Mouse (Mus musculus) heart, embryonic 10.5 days (tissue): ENCODE data around the gene Mecom. TPM values are rescaled to one million over a fixed set of nuclear protein-coding genes. Genes with fewer than 3 reads are reported as not detected.

Experiments used
- DNase-seq: peaks from one replicate; pipeline ENCODE4 v3.0.0-alpha.2; 2017; ENCODE audit warnings: low spot score
- H3K27ac ChIP-seq: fragments of 300-500 bp; sonication (generic); 2 replicates; pipeline ENCODE4 v1.5.1; 2016; ENCODE audit warnings: mild to moderate bottlenecking
- H3K27me3 ChIP-seq: fragments of 300-500 bp; sonication (generic); 2 replicates; pipeline ENCODE4 v1.6.1; 2016; ENCODE audit warnings: mild to moderate bottlenecking; ENCODE audit not compliant: poor library complexity, insufficient read depth, severe bottlenecking
- H3K36me3 ChIP-seq: fragments of 300-500 bp; sonication (generic); 2 replicates; pipeline ENCODE4 v1.6.1; 2016; ENCODE audit warnings: mild to moderate bottlenecking, moderate library complexity
- H3K4me1 ChIP-seq: fragments of 300-500 bp; sonication (generic); 2 replicates; pipeline ENCODE4 v1.6.1; 2016; ENCODE audit warnings: mild to moderate bottlenecking
- H3K4me3 ChIP-seq: fragments of 300-500 bp; sonication (generic); 2 replicates; pipeline ENCODE4 v1.5.1; 2016; ENCODE audit warnings: mild to moderate bottlenecking, moderate library complexity
- H3K9me3 ChIP-seq: fragments of 300-500 bp; sonication (generic); 2 replicates; pipeline ENCODE4 v1.6.1; 2016; ENCODE audit warnings: mild to moderate bottlenecking, moderate library complexity
- WGBS: fragments of 180-500 bp; shearing (Covaris S2); methylation state at CpG from one replicate; pipeline ENCODE4 v1.1.7; 2016; 5-methylcytosine and 5-hydroxymethylcytosine counted together
- polyA plus RNA-seq: library from polyadenylated mRNA; unstranded; fragments of >200 nt; fragmentation: Nextera tagmentation; extraction: Ambion mirVana; gene quantifications from 2 replicates; pipeline ENCODE4 v1.2.1, GENCODE M21; 2016

Gene Mecom
- polyA plus RNA-seq, 1 experiment from 2014 or later: 40.3 TPM

DNA sequence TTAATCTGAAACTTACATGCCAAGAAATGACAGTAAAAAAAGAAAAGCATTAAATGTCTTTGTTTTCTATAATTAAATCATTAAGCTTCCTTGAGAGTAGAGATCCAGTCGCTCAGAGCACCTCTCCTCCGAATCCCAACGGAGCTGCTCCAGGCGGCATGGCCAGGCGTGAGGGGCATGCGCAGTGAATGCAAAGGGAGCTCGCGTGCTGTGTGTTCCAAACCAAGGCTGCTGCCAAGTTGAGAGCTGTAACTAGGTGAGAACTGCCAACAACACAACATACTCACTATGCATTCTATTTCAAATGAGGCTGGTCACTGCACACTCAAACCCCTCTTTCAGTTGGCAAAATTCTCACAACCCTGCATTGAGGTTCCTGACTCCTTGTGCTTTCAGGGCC lies 271.7 kb downstream of the Mecom start:
- Histone ChIP-seq H3K27ac (no peak overlapping the region), H3K27me3 (no peaks in the 10 kb centered on the region), H3K9me3 (no peaks in the 10 kb centered on the region), H3K4me1 (no peaks in the 10 kb centered on the region), H3K36me3 (no peaks in the 10 kb centered on the region), H3K4me3 (no peak overlapping the region)
- DNase-seq: no peak
- WGBS: 93% methylated on average over 8 of the region's 8 CpGs

DNA sequence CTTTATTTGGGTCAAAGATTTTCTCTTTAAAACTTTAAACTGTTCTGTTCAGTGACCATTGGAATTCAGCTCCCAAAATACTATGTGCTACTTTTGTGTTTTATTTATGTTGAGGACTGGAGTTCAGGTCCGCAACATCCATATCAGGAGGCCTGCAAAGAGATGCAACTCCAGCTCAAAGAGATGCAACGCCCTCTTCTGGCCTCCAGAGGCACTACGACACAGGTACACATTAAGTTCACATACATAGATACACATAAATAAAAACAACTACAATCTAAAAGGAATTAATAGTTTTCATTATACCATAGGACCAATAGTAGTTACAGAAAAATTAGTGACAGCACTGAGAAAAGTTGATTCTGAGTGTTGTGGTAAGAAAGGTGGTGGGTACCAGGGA lies 278.6 kb downstream of the Mecom start:
- Histone ChIP-seq H3K27me3 (no peaks in the 10 kb centered on the region), H3K36me3 (no peaks in the 10 kb centered on the region), H3K4me3 (no peak overlapping the region), H3K9me3 (no peaks in the 10 kb centered on the region), H3K27ac (no peak overlapping the region), H3K4me1 (no peaks in the 10 kb centered on the region)
- 71% methylated on average over 3 of the region's 3 CpGs for WGBS
- DNase-seq: no peak

DNA sequence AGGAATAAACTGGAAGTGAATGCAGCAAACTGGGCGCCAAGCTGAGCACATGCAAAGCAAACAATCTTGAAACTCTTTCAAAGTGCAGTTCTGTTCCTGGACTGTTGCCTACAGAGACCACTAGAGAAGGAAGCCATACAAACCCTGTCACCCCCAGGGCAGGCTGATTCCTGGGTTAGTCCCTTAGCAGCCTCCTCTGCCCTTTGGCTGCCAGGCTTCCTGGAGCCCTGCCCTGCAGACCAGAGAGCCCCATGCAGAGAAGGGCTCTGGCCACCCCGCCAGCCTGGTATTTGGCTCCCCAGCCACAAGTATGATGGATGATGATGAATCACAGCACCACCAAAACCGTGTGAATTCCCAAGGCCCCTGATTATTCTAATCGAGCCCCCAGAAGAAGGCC lies 286.9 kb downstream of the Mecom start:
- 0 out of 2 replicates have a peak, but pooled peaks cover 2% of the 10 kb centered on the region for H3K27me3 ChIP-seq
- H3K36me3 ChIP-seq: no peaks in the 10 kb centered on the region
- WGBS: 49% methylated on average over 4 of the region's 4 CpGs
- DNase-seq: no peak
- H3K4me1 ChIP-seq: peaks cover 15% of the 10 kb centered on the region
- H3K4me3 ChIP-seq: no peak overlapping the region
- H3K9me3 ChIP-seq: no peaks in the 10 kb centered on the region
- peak overlapping the region; percentile 59; the same call in 1 of the 2 replicates for H3K27ac ChIP-seq

DNA sequence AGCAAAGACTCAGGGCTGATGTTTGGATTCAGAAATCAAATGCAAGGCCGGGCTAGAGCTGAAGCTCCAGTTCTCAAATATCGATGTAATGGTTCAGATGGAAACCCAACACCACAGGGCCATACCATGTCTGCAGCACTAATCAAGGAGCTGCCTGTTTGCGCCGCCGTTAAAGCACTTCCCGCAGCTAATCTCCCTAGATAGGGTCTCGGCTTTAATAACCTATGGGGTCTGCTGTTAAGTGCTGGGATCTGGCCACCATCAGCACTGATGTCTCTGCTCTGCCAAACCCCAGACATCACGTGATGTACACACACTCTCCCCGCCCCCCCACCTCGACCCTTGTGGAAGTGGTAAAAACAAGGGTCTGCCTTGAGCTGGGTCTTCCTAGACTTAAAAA lies 289.4 kb downstream of the Mecom start:
- H3K9me3 ChIP-seq: no peaks in the 10 kb centered on the region
- H3K27me3 ChIP-seq: 0 out of 2 replicates have a peak, but pooled peaks cover 2% of the 10 kb centered on the region
- H3K27ac ChIP-seq: no peak overlapping the region
- WGBS: 14% methylated on average over 10 of the region's 10 CpGs
- H3K36me3 ChIP-seq: no peaks in the 10 kb centered on the region
- H3K4me3 ChIP-seq: peak overlapping the region; percentile 15; the same call in 1 of the 2 replicates
- peaks cover 26% of the 10 kb centered on the region for H3K4me1 ChIP-seq
- peak; percentile 77 for DNase-seq

DNA sequence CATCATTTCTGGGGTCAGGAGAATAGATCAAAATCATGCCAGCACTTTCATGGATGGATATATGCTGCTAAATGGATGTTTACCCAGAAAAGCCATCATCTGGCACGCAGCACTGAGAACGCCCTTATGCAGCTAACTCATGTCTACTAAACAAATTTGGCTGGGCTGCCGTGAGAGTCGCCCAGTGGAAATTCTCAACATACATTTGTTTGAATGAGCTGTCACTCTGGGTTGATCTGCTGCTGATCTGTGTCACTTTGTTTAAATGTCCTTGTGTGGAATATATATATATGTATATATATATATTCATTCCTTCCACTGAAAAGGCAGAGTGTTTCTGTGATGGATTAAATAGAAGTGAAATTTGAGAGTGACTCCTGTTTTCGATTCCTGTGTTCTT lies 290.0 kb downstream of the Mecom start:
- Histone ChIP-seq H3K4me3 (no peak overlapping the region), H3K4me1 (peaks cover 26% of the 10 kb centered on the region), H3K9me3 (no peaks in the 10 kb centered on the region), H3K27me3 (0 out of 2 replicates have a peak, but pooled peaks cover 2% of the 10 kb centered on the region), H3K36me3 (no peaks in the 10 kb centered on the region), H3K27ac (no peak overlapping the region)
- DNase-seq: no peak
- WGBS: 67% methylated on average over 5 of the region's 5 CpGs

DNA sequence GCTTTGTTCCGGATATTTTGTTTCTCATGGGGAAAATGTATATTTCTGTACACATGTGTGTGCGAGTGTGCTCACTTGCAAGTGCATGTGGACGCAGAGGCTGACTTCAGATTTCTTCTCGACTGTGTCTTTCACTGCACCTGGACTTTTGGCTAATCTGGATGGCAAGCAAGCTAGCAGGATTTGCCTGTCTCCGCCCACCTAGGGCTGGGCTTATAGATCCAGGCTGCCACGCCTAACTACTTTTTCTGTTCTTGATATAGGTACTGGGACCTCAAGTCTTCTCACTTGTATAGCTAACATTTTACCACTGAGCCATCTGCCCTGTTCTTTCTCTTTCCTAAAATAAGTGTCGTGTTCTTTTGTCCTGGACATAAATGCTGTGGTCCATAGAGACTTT lies 290.9 kb downstream of the Mecom start:
- peaks cover 26% of the 10 kb centered on the region for H3K4me1 ChIP-seq
- H3K9me3 ChIP-seq: no peaks in the 10 kb centered on the region
- H3K4me3 ChIP-seq: no peak overlapping the region
- 0 out of 2 replicates have a peak, but pooled peaks cover 2% of the 10 kb centered on the region for H3K27me3 ChIP-seq
- H3K36me3 ChIP-seq: no peaks in the 10 kb centered on the region
- H3K27ac ChIP-seq: no peak overlapping the region
- DNase-seq: no peak
- 90% methylated on average over 7 of the region's 7 CpGs for WGBS

DNA sequence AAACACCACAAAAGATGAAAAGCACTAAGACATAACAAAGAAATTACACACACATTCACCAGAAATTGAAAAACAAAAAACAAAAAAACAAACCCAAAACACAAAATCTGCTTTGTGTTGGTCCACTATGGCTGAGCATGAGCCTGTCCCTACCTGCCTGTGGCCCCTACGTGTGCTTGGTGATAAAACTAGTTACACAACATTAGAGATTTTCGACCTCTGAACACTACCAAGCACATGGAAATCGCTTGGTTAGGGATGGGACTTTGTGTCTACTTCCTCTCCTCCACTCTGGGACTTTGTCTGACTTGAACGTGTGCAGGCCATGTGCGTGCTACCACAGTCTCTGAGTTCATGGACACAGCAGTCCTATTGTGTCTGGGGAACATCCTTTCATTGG lies 292.0 kb downstream of the Mecom start:
- Histone ChIP-seq H3K36me3 (no peaks in the 10 kb centered on the region), H3K4me3 (no peak overlapping the region), H3K4me1 (peaks cover 20% of the 10 kb centered on the region), H3K9me3 (no peaks in the 10 kb centered on the region), H3K27me3 (0 out of 2 replicates have a peak, but pooled peaks cover 2% of the 10 kb centered on the region), H3K27ac (no peak overlapping the region)
- no peak for DNase-seq
- 80% methylated on average over 5 of the region's 5 CpGs for WGBS

DNA sequence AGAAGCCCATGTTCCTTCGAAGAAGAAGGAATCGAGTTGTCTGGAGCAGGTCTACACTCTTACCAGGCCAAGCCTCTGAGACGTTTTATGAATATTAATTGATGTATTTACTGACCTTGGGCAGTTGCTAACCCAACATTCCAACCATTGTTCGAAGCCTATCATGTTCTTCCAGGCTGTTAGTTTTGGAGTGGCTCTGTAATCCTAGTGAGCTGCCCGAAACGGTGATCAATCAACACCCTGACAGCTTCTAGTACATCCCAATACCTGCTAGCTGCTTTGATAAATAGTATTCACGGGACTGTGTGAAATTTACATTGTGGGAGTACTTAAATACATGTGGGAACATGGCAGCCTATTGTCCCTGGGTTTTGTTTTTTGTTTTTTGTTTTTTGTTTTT lies 293.4 kb downstream of the Mecom start:
- no peak overlapping the region for H3K4me3 ChIP-seq
- peaks cover 19% of the 10 kb centered on the region for H3K4me1 ChIP-seq
- 28% methylated on average over 7 of the region's 7 CpGs for WGBS
- no peaks in the 10 kb centered on the region for H3K9me3 ChIP-seq
- no peaks in the 10 kb centered on the region for H3K36me3 ChIP-seq
- DNase-seq: no peak
- 0 out of 2 replicates have a peak, but pooled peaks cover 2% of the 10 kb centered on the region for H3K27me3 ChIP-seq
- no peak overlapping the region for H3K27ac ChIP-seq

DNA sequence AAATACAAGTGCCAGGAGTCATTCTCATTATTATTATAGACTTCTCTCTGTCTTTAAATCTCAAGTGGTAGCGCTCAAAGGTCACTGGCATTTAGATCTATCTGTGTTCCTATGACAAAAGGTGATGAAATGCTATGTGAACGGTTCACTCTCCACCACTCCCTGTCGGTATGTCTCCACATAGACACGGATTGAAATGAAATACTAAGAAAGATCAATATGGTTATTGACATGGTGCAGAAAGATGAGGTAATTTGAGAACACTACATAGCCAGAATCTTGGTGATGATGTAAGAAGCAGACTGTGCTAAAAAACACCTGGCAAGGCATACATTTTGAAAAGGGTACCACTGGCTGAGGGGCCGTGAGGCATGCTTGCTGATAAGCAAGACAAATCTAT lies 294.1 kb downstream of the Mecom start:
- peaks cover 17% of the 10 kb centered on the region for H3K4me1 ChIP-seq
- no peak overlapping the region for H3K4me3 ChIP-seq
- 0 out of 2 replicates have a peak, but pooled peaks cover 2% of the 10 kb centered on the region for H3K27me3 ChIP-seq
- no peak for DNase-seq
- no peaks in the 10 kb centered on the region for H3K36me3 ChIP-seq
- H3K27ac ChIP-seq: no peak overlapping the region
- 49% methylated on average over 5 of the region's 5 CpGs for WGBS
- H3K9me3 ChIP-seq: no peaks in the 10 kb centered on the region

DNA sequence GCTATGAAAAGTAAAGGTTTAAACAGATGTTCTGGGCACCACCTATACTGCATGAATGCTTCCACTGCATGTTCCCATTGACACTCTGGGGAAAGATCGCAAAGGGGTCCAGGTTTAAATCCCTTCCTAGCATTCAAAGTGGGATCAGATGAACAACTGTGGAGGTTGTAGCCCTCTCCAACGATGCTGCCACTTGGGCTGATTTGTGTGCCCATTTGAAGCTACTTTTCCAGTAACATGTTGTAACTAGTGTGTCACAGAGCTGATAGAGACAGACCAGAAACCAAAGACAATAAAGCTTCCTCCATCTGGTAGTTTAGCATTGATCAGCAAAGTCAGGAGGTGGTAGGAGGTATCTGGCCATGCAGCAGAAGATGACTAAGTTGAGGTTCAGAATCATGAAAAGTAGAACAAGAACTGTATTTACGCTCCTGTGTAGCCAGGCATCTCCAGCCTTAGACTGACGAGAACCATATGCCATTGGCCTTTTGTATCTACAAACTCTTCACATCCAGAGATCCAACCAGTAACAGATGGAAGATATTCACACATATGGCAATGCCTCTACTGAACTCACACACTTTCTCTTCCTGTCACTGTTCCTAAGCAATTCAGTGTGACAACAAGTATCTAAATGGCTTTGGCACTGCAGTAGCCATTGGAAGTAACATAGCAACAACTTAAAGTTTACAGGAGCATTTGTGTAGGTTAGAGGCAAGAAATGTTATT lies 299.0 kb downstream of the Mecom start:
- H3K36me3 ChIP-seq: no peaks in the 10 kb centered on the region
- no peak overlapping the region for H3K27ac ChIP-seq
- peaks cover 24% of the 10 kb centered on the region for H3K4me1 ChIP-seq
- no peak for DNase-seq
- 71% methylated on average over 4 of the region's 4 CpGs for WGBS
- no peaks in the 10 kb centered on the region for H3K9me3 ChIP-seq
- no peaks in the 10 kb centered on the region for H3K27me3 ChIP-seq
- H3K4me3 ChIP-seq: no peak overlapping the region

DNA sequence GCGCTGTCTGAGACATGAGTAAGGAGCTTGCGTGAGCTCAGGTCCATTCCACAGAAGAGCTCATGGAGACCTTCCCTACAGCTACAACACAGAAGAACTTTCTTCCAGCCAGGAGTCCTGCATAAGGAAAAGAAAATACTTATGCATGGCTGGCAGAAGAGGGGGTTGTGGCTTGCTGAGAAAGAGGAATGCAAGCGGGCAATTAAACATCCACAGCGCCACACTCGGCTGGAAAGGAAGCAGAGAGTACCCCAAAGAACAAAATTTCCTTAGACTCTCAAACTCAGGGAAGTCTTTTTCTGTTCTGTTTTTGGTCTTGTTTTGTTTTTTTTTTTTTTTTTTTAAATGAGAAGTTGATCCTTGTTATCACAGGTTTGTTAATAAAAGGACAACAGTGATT lies 300.6 kb downstream of the Mecom start:
- H3K27me3 ChIP-seq: no peaks in the 10 kb centered on the region
- 74% methylated on average over 5 of the region's 5 CpGs for WGBS
- H3K27ac ChIP-seq: peak overlapping the region; percentile 69
- peaks cover 22% of the 10 kb centered on the region for H3K4me1 ChIP-seq
- no peaks in the 10 kb centered on the region for H3K36me3 ChIP-seq
- DNase-seq: no peak
- no peaks in the 10 kb centered on the region for H3K9me3 ChIP-seq
- no peak overlapping the region for H3K4me3 ChIP-seq

DNA sequence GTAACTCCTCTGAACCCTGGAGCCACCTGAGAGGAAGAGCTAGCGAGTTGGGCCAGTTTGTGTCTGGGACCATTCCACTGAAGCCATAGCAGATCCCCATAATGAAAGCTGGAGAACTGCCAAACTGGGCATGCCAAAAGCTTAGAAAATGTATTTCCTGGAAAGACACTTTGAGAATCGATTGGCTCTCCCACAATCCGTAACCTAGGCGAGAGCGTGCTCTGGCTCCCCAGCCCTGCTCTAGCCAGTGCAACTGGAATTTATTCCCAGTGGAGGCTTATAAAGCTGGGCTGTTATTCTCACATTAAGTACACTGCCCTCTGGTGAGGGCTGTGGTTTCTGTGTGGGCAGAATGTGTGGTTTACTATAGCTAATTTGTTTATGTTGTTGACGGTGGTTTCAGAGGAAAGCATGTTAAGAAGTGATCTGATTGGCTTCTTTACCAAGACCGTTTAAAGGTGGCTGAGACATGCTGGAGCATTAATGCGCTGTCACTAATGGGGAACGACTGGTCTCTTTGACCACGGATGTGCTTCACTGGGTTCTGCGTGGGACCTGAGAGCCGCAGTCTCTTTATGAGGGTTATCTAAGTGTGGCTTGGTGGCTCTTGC lies 301.3 kb downstream of the Mecom start:
- Histone ChIP-seq H3K4me3 (no peak overlapping the region), H3K9me3 (no peaks in the 10 kb centered on the region), H3K27ac (peak overlapping the region; percentile 69), H3K4me1 (peaks cover 22% of the 10 kb centered on the region), H3K27me3 (no peaks in the 10 kb centered on the region), H3K36me3 (no peaks in the 10 kb centered on the region)
- no peak for DNase-seq
- WGBS: 77% methylated on average over 12 of the region's 12 CpGs

DNA sequence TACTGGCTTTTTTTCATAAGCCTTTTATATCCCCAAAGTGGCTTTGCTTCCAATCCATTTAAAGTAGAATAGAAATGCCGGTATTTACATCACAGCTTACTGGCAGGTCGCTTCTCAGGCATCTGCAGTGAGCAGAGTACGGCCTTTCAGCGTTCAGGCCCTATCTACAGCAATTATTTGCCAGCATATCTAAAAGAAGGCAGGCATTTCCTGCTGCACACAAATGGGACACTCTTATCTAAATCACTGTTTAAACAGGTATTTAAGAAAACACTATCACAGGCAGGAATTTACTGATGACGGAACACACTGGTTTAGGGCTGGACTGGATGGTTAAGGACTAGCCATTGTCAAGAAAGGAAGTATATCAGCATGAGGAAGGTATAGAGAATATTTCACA lies 301.9 kb downstream of the Mecom start:
- DNase-seq: no peak
- Histone ChIP-seq H3K27ac (peak overlapping the region; percentile 69; the same call in 1 of the 2 replicates), H3K36me3 (no peaks in the 10 kb centered on the region), H3K4me1 (peaks cover 22% of the 10 kb centered on the region), H3K4me3 (no peak overlapping the region), H3K27me3 (no peaks in the 10 kb centered on the region), H3K9me3 (no peaks in the 10 kb centered on the region)
- 32% methylated on average over 5 of the region's 5 CpGs for WGBS
